In the genomic region with DNA sequence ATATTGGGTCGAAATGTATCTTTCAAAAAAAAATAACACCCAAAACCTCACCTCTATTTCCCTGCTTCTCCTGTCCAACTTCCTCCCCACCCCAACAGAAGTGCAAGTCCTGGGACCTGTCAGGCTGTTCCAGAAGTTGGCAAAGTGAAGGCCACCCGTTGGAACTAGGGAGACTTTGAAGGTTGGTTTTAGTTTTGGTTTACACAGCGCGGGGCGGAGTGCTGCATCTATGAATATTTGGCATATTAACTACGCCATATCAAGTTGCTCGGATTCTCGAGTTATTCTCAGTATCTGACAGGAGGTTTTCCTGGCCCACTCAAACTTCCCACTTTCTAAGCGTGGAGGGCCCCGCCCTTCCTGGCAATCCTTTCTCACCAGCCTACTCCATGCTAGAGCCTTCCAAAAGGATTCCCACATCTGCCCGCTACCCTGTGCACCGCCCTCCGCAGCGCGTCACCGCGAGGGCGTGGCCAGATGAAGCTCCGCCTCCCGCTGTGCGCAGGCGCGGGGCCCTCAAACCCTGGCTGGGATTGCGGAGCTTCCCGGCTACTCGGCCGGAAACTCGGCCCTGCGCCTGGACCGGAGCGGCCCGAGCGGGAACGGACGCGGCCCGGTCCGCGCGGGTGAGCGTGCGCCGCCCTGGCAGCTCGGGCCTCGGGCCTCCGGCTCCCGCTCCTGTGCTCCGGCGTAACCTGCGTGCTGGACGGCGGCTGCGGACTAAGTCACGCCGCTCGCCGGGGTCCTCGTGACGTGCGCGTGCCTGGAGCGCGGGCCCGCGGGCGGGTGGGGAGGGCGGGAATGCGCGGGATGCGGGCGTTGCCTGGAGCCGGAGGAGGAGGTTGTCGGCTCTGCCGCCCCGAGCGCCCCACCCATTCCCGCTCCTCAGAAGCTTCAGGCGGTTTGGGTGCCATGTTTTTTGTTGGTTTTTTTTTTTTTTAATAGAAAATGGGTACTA, we compare ENCODE assay signal across 7 mouse cellular contexts. TPM values are rescaled to one million over a fixed set of nuclear protein-coding genes. Genes with fewer than 3 reads are reported as not detected.
A peak's percentile ranks its signal among the peaks of the same experiment; 100 is the strongest.
DNase-seq lines count a peak whose midpoint lies in the region; ATAC-seq lines count a peak whose summit lies in the region.

A gene (plus strand): TSS at position 474 of the 958 bp plus-strand sequence.

- peak; percentile 99 to 100 for DNase-seq in adrenal gland, adult (ENCODE audit: inconsistent age in 2 of 2, low spot score in 1 of 2)
- peak; percentile 93 for DNase-seq in embryo, embryonic 10.5 days (ENCODE audit: low spot score)
- peak; percentile 98 for DNase-seq in gastrocnemius, postnatal 25 days
- DNase-seq in left cerebral cortex, postnatal 25 days (ENCODE audit: low spot score in 2 of 2) = peak; percentile 98
- DNase-seq in midbrain, embryonic 10.5 days (ENCODE audit: low spot score) = peak; percentile 97
- peak; percentile 98 for DNase-seq in right cerebral cortex, postnatal 4 days

- peak within 1 kb of the TSS; percentile 74 for H3K4me3 ChIP-seq in intestine, embryonic 15.5 days (replicated peaks)
- H3K4me3 ChIP-seq in midbrain, embryonic 10.5 days = peak within 1 kb of the TSS; percentile 79

- 2% methylated on average over 78 of the region's 78 CpGs for WGBS in intestine, embryonic 15.5 days
- WGBS in midbrain, embryonic 10.5 days = 3% methylated on average over 78 of the region's 78 CpGs

- peak within 1 kb of the TSS; percentile 99 for H3K27ac ChIP-seq in intestine, embryonic 15.5 days
- peak within 1 kb of the TSS; percentile 99 for H3K27ac ChIP-seq in midbrain, embryonic 10.5 days (replicated peaks)

- H3K27me3 ChIP-seq in intestine, embryonic 15.5 days (replicated peaks) = no peaks in the 10 kb centered on the region
- H3K27me3 ChIP-seq in midbrain, embryonic 10.5 days (ENCODE audit: low read depth, poor library complexity, severe bottlenecking) = no peaks in the 10 kb centered on the region

- H3K4me1 ChIP-seq in intestine, embryonic 15.5 days (replicated peaks) = no peaks in the 10 kb centered on the region
- peaks cover 17% of the 10 kb centered on the region for H3K4me1 ChIP-seq in midbrain, embryonic 10.5 days

- peak; percentile 100 for ATAC-seq in intestine, embryonic 15.5 days

- intact Hi-C loops in left cerebral cortex, postnatal 25 days (cut with DNase I) = loop anchor here (1.0 to 2.0 kb wide), 2 partner anchors 14 to 69 kb away; a partner anchor contains a TSS

- H3K9ac ChIP-seq in intestine, embryonic 15.5 days = peak within 1 kb of the TSS; percentile 83

- H3K36me3 ChIP-seq in intestine, embryonic 15.5 days = no peaks in the 10 kb centered on the region
- peaks cover 19% of the 10 kb centered on the region for H3K36me3 ChIP-seq in midbrain, embryonic 10.5 days

- peak within 1 kb of the TSS; percentile 61 for H3K4me2 ChIP-seq in intestine, embryonic 15.5 days (replicated peaks)

- no peaks in the 10 kb centered on the region for H3K9me3 ChIP-seq in intestine, embryonic 15.5 days
- H3K9me3 ChIP-seq in midbrain, embryonic 10.5 days (replicated peaks) = no peaks in the 10 kb centered on the region

RNA-seq across cellular contexts. Expression of the gene that starts here (rescaled TPM):
- total RNA-seq in gastrocnemius, postnatal 25 days (2021) = 10 to 100 TPM; 11.8 to 13.6 TPM
- polyA plus RNA-seq in intestine, embryonic 15.5 days (2015; fragmentation: Nextera tagmentation; extraction: Ambion mirVana) = 11.6 and 12.3 TPM in 2 replicates
- 1 to 10 TPM; 8.5 to 9.1 TPM for total RNA-seq in left cerebral cortex, postnatal 25 days (2021)
- polyA plus RNA-seq in midbrain, embryonic 10.5 days (2016; fragmentation: Nextera tagmentation; extraction: Ambion mirVana) = 19.6 and 20.7 TPM in 2 replicates

Comparison
In these comparisons a context has a peak if more than half of its experiments do, and no peak if none do; other contexts are left out.
1. Peak in every context shown above with its lines: DNase-seq, ATAC-seq, H3K4me3 ChIP-seq and H3K27ac ChIP-seq.